Mouse (Mus musculus) myocyte (in vitro differentiated cells): ENCODE measurements around the gene Kif6.

ENCODE experiments used
- E2F4 ChIP-seq: IDR thresholded peaks from one replicate; pipeline ENCODE4 v1.6.1; 2011; ENCODE audit warnings: mild to moderate bottlenecking, control low read depth, moderate library complexity; ENCODE audit not compliant: insufficient read depth
- POLR2A ChIP-seq: IDR thresholded peaks from one replicate; pipeline ENCODE4 v1.6.1; 2011; ENCODE audit warnings: low read depth, mild to moderate bottlenecking, control low read depth, moderate library complexity; ENCODE audit not compliant: insufficient read length
- SRF ChIP-seq: IDR thresholded peaks from one replicate; pipeline ENCODE4 v1.6.1; 2011; ENCODE audit warnings: low read depth; ENCODE audit not compliant: control insufficient read depth, insufficient read length
- TCF12 ChIP-seq: IDR thresholded peaks from one replicate; pipeline ENCODE4 v1.6.1; 2011; ENCODE audit warnings: mild to moderate bottlenecking, control low read depth; ENCODE audit not compliant: poor library complexity, insufficient read depth, severe bottlenecking
- USF1 ChIP-seq: IDR thresholded peaks from one replicate; pipeline ENCODE4 v1.6.1; 2011; ENCODE audit warnings: low read depth, mild to moderate bottlenecking, control low read depth, moderate library complexity

DNA sequence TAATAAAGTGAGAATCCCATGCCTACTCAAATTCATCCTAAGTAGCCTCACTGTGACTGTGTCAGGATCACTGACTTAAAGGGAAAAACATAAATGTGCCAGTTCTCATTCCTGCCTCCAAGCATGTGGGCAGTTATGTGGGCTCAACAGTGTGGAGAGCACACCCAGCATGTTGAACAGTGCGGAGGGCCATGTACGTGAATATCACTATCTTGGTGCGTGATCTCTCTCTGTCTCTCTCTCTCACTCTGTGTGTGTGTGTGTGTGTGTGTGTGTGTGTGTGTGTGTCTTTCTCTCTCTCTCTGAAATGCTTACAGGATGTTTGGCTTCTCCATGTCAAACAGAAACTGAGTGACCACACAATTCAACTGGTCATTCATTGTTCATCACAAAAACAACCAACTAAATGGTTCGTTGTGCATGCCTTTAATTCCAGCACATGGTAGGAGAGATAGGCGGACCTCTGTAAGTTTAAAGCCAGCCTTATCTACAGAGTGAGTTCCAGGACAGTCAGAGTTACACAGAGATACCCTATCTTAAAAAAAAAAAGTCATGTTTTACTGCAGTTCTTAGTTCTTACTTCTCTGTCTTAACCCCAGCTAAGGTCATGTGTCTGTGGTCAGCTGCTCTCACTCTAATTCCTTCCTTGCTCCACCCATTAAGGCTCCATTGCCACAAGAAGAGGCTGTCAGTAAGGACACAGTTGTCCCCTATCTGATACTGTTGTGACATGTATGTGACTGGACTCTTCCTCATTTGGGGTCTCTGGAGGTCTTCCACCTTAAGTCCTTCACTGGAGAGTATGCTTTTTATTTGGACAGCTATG lies 266.2 kb downstream of the Kif6 start:
- TF ChIP-seq USF1 (no peak), TCF12 (no peak), SRF (no peak), E2F4 (no peak), POLR2A (no peak)
